Mouse (Mus musculus): ENCODE results near the gene Rs1.

Gene Rs1

DNA sequence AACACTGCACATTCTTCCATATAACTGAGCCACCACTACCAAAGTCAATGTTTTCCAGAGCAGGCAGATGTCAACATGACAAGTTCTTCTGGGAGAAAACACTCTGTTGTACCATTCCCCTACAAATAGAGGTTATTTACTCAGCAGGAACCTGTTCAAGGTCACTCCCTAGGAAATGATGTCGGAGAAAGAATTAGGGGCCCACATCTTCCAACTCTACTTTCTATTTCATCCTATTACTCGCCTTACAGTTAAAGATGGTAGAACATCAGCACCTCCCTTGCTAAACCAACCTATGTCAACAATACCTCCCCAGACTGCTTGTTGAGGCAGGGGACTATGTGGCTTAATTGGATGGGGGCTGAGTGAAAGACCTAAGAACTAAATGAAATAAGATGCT, at the start of gene Rs1:
Gene Rs1 (plus strand): TSS at position 301 of the 400 bp plus-strand sequence.
- in situ Hi-C loops (cut with MboI, MseI) = loop anchor here in 1 of 2 experiments (5.0 to 10.0 kb wide), 2 partner anchors 230 to 1573 kb away; no protein-coding TSS in a partner anchor

DNA sequence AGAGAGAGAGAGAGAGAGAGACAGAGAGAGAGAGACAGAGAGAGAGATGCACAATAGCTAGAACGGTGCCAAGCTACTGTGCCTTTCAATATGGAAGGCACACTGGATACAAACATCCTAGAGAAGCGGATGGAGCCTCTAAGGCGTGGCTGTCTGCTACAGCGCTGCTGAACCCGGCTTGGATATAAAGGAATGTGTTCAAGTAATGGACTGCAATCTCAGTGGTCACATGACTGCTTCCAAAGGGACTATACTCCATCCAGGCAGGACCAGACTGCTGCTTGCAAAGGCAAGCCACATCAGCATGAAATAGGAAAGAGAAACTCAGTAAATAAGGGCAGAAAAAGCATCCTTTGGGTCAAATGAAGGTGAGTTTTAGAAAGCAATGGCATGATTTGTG, 32.2 kb upstream of the Rs1 start, which contains the start of gene Ppef1:
Gene Ppef1 (minus strand): TSS at position 116 of the 400 bp plus-strand sequence.
- in situ Hi-C loops (cut with MboI, MseI) = no loop called here

DNA sequence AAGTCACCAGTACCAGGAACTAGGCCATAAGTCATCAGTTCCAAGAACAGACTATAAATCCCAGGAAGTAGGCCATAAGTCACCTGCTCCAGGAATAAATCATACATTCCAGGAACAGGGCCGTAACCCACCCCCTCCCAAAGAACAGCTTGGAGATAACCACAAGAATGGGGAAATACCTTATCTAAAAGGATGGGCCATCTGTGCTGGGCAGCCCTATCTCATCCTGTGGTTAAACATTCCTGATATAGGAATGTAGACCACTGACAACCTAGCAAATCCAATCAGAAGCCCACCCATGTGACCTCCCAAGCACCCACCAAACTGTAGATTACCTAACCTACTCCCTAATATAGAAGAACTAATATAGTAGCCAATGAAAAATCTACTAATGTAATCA, 22.4 kb upstream of the Rs1 start:
- in situ Hi-C loops (cut with MboI, MseI) = no loop called here

DNA sequence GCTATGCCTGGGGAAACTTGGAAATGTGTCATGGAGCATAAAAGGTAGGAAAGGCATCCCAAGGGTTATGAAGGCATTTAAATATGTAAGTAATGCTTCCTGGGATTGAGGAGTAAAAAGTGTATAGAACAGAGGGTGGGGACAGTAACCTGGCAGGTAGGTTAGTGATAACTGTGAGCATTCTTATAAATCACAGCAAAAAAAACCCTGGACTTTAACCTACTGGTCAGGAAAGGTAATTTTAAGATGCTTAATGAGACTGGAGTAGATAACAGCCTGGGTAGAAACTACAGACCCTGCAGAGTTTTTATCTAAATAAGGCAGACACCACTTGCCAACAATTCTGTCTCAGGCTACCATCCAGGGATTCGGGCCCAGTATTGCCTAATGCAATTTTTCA, 19.2 kb upstream of the Rs1 start:
- in situ Hi-C loops (cut with MboI, MseI) = no loop called here

DNA sequence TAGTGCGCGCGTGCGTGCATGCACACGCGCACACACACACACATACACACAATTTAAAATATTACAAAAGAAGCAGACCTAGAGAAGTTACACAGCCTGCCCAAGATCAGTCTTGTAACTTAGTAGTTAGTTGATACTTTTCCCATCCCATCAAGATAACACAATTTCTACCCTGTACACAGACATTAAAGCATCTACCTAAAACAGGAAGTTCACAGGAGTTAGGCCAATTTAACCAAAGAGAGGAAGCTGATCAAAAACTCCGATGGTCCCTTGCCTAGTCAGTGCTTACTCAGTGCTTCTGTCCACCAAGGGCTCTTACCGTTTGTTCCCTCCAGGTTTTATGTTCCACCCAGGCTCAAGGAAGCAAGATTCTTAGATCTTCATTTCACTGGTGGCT, 17.0 kb upstream of the Rs1 start:
- in situ Hi-C loops (cut with MboI, MseI) = no loop called here

DNA sequence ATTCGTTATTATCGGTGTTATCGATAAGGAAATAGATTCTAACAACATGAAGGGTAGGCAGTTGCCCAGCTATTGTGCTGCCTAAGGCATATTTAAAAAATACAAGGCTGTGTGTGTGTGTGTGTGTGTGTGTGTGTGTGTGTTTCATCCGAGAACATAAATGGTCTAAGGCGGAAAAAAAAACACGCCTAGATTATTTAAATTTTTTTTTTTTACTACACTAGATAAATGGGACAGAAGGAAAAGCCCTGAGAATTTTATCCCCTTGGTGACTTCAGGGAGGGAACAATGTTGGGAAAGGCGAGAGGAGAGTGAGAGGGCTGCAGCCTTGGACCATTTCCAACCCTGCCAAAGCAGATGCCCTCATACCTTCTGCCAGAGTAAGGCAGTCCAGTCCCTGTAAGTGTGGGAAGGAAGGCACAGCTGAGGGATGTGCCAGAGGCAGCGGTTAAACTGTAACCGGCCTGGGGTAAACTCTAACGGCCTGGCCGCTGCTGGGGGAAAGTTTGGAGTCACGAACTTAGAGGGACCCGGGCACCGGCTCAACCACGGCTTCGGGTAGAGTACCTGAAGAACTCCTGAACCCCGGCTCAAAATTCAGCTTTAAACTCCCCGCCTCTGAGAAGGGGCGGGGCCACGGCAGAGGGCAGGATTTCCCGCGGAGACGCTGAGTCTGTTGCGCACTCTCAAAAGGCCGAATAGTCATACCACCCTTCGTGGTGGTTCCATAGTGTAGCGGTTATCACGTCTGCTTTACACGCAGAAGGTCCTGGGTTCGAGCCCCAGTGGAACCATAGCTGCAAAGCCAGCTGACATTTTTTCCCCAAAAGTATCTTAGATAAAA, 2.2 kb upstream of the Rs1 start:
- in situ Hi-C loops (cut with MboI, MseI) = loop anchor here in 1 of 2 experiments (5.0 to 10.0 kb wide), 2 partner anchors 232 to 1571 kb away; no protein-coding TSS in a partner anchor

DNA sequence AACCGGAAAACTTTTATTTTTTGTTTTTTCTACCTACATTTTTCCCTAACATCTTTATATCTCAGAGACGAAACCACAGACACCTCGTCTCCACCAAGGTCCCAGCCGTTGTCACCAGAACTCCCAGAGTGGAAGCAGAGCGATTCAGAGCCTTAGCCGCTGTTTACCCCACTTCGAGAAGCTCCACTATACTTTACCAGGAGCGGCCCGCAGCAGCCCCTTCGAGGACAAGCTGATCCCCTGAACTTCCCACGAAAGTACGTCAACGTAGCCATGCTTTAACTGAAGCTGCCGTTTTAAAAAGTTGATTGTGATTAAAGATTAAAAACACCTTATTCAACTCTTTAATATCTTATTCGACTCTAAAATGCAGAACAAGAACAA, 1.6 kb upstream of the Rs1 start:
- in situ Hi-C loops (cut with MboI, MseI) = loop anchor here in 1 of 2 experiments (5.0 to 10.0 kb wide), 2 partner anchors 231 to 1571 kb away; no protein-coding TSS in a partner anchor

DNA sequence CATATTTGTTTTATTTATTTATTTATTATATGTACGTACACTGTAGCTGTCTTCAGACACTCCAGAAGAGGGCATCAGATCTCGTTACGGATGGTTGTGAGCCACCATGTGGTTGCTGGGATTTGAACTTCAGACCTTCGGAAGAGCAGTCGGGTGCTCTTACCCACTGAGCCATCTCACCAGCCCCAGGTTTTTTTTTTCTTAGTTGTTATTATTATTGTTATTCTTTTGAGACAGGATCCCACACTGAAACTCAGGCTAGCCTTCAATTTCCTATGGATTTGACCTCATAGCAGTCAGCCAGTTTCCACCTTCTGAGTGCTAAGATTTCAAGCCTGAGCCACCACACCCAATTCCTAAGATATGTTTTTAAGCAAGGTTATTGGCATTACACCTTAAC, 1.8 kb downstream of the Rs1 start:
- in situ Hi-C loops (cut with MboI, MseI) = loop anchor here in 1 of 2 experiments (5.0 to 10.0 kb wide), 2 partner anchors 228 to 1575 kb away; no protein-coding TSS in a partner anchor

DNA sequence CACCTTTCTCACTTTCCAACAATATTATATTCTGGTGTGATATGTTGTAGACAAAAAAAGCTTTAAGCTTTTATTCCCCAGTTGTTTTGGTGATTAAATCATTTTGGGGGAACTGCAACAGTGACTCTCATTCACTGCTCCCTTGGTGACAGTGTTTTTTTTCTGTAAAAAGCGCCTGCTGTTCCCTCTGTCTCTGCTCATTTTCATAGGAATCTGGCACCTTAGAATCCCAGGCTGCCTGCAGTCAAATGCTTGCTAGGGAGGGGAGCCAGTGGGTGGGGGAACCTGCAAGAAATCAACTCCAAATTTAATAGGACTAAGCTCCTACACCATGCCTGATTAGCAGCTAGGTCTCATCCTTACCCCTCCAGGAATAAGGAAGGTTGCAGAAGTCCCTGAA, 5.2 kb downstream of the Rs1 start:
- in situ Hi-C loops (cut with MboI, MseI) = no loop called here

DNA sequence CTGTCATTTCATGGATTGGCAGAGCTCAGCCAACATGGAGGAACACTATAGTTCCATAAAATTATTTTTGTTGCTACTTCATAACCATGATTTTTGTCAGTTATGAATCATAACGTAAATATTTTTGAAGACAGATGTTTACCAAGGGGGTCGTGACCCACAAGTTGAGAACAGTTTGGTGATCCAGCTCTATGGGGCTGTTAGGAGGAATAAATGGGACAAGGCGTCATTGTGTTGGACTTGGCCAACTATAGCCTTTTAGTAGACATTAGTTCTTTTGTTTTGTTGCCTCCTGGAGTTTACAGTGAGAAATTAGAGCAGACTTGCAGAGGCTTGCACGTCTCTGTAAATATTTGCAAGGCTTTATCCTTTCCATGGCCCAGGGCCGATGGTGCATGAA, 14.5 kb downstream of the Rs1 start:
- in situ Hi-C loops (cut with MboI, MseI) = no loop called here

DNA sequence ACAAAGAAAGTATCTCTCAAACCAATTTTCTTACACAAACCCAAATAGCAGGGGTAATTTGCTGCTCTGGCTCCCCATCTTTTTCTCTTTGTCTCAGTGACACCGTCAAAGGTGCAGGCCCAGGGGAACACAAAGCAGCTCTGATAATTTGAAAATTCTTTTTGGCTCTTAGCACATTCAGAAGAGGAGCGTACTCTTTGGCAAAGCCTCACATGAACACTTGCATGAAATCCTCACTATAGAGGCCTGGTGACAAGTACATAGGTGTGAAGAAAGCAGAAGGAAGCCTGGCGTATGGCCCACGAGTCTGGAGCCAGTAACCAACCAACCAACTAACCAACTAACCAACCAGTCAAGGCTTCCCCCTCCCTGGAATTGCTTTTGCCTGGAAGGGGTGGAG, 27.1 kb downstream of the Rs1 start:
- in situ Hi-C loops (cut with MboI, MseI) = no loop called here

DNA sequence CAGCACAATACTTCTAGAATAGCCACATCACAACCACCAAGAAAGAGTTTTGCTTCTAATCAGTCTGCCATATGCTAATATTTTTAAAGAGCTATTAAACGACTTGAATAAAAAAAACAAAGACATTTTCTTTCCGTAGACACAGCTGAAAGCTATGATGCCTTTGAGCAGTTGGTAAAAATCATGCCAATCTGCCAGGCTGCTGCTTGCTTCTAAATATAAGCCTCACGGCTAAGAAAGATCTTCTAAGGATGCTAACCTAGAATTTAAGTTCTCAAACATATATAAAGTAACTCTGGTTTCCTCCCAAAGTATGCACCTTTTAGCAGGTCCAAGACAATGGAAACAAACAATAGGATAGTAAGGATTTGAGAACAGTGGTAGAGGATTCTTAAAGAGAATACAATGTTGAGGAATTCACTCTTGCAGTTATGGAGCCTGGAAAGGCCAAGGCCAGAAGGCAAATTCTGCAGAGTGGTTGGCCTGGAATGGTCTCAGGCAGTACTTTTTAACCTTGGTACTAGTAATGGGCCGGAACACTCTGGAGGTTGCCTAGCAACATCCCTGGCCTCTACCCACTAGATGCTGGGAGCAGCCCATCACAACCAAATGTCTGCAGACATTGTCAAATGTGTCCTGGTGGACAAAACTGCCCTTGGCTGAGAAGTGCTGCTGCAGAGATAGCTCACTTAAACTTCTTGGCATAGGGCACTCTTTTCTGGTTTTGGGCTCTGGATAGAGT, 36.8 kb downstream of the Rs1 start:
- in situ Hi-C loops (cut with MboI, MseI) = no loop called here

DNA sequence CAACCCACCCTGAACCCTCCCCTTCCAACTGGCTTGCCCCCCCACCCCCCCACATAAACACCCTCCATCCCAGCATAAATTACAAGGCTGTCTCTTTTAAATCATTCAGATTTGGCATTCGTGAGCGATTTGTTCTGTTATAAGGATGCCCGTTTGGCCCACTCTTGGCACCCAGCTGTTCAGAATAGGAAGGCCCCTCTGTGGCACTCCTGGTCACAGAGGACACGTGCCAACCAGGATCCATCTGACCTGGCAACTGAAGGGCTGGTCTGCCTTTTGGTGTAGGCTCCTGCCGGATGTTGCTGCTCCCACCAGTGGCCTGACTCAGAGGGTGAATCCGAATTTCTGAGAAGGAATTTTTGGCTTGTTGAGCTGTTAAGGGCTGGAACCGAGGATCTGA, 40.4 kb downstream of the Rs1 start:
- in situ Hi-C loops (cut with MboI, MseI) = no loop called here

Measured in T-helper 17 cell (primary cell).